In the genomic region with DNA sequence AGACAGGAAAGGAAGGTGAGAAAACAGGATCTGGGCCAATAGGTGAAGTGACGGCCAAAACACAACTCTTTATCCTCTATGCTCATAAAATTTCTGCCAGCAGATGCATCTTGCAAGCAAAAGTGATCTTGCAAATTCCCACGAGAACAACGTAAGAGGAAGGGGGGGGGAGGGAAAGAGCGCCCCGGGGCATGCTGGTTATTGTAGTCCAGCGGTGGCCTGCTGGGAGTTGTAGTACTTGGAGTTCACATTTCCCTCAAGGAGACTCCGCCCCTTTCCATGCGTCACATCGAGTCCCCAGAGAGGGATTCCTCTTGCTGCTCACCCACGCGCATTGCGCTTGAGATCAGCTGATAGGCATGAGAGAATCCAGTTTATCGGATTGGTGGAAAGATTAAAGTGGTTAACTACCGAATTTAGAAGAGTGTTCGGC, we compare ENCODE assay signal across 7 mouse cellular contexts. TPM values are rescaled to one million over a fixed set of nuclear protein-coding genes. Genes with fewer than 3 reads are reported as not detected.
DNase-seq lines count a peak whose midpoint lies in the region; ATAC-seq lines count a peak whose summit lies in the region.

No protein-coding gene starts in this region.

- no peaks in the 10 kb centered on the region for H3K9me3 ChIP-seq in intestine, embryonic 16.5 days (ENCODE audit: control insufficient read depth, low read length)
- no peaks in the 10 kb centered on the region for H3K9me3 ChIP-seq in midbrain, embryonic 11.5 days (ENCODE audit: control insufficient read depth, low read length)

- DNase-seq in adrenal gland, adult 8-10 months = peak; percentile 96
- peak; percentile 98 for DNase-seq in embryo, embryonic 9.5 days (ENCODE audit: extremely low spot score)
- DNase-seq in gastrocnemius, postnatal 4 days (ENCODE audit: low spot score in 2 of 2) = peak; percentile 78 to 94
- peak; percentile 93 to 94 for DNase-seq in left cerebral cortex, postnatal 36 days (ENCODE audit: low spot score in 2 of 2)
- peak; percentile 100 for DNase-seq in midbrain, embryonic 11.5 days (ENCODE audit: low spot score, missing footprints)
- peak; percentile 99 for DNase-seq in skeletal muscle tissue, adult 2 months (ENCODE audit: low read depth, low spot score)

- peak; percentile 65 for ATAC-seq in intestine, embryonic 16.5 days
- peak; percentile 75 for ATAC-seq in midbrain, embryonic 11.5 days (ENCODE audit: low FRiP score)

- peak overlapping the region; percentile 43 for H3K9ac ChIP-seq in intestine, embryonic 16.5 days (ENCODE audit: low read depth, low read length)
- peak overlapping the region; percentile 46; the same call in 1 of the 2 replicates for H3K9ac ChIP-seq in midbrain, embryonic 11.5 days (ENCODE audit: low read length)

- H3K27me3 ChIP-seq in intestine, embryonic 16.5 days (replicated peaks; ENCODE audit: control insufficient read depth, insufficient read depth, low read length) = no peaks in the 10 kb centered on the region
- H3K27me3 ChIP-seq in midbrain, embryonic 11.5 days (ENCODE audit: control insufficient read depth, insufficient read depth, low read length) = no peaks in the 10 kb centered on the region

- H3K4me1 ChIP-seq in intestine, embryonic 16.5 days (ENCODE audit: control insufficient read depth, insufficient read depth, low read length) = peaks cover 34% of the 10 kb centered on the region
- H3K4me1 ChIP-seq in midbrain, embryonic 11.5 days (ENCODE audit: control insufficient read depth, insufficient read depth, low read length) = peaks cover 23% of the 10 kb centered on the region

- peak overlapping the region; percentile 67 for H3K27ac ChIP-seq in intestine, embryonic 16.5 days (ENCODE audit: low read length)
- no peak overlapping the region for H3K27ac ChIP-seq in midbrain, embryonic 11.5 days (ENCODE audit: low read depth, low read length)

- no peaks in the 10 kb centered on the region for H3K36me3 ChIP-seq in intestine, embryonic 16.5 days (ENCODE audit: control insufficient read depth, insufficient read depth, low read length)
- H3K36me3 ChIP-seq in midbrain, embryonic 11.5 days (ENCODE audit: control insufficient read depth, insufficient read depth, low read length) = no peaks in the 10 kb centered on the region

- H3K4me2 ChIP-seq in intestine, embryonic 16.5 days (ENCODE audit: low read depth, low read length) = peak overlapping the region; percentile 65
- peak overlapping the region; percentile 38 for H3K4me2 ChIP-seq in midbrain, embryonic 11.5 days

- H3K4me3 ChIP-seq in intestine, embryonic 16.5 days (ENCODE audit: low read length) = peak overlapping the region; percentile 40
- H3K4me3 ChIP-seq in midbrain, embryonic 11.5 days (ENCODE audit: low read depth, low read length) = peak overlapping the region; percentile 7; the same call in 1 of the 2 replicates

- intact Hi-C loops in left cerebral cortex, postnatal 36 days (cut with DNase I) = no loop called here

- WGBS in intestine, embryonic 16.5 days = under 1% methylated on average over 15 of the region's 15 CpGs
- 0% methylated on average over 15 of the region's 15 CpGs for WGBS in midbrain, embryonic 11.5 days

RNA-seq across cellular contexts. Expression of a gene that starts 2.5 kb away (rescaled TPM):
- total RNA-seq in adrenal gland, adult 8-10 months (2022) = 100 to 1,000 TPM; 175 to 197 (median 191) TPM
- total RNA-seq in gastrocnemius, postnatal 4 days (2021) = 100 to 1,000 TPM; 183 to 193 TPM
- 273 and 293 TPM in 2 replicates for polyA plus RNA-seq in intestine, embryonic 16.5 days (2015; fragmentation: Nextera tagmentation; extraction: Ambion mirVana)
- total RNA-seq in left cerebral cortex, postnatal 36 days (2021) = 100 to 1,000 TPM; 246 to 259 TPM
- polyA plus RNA-seq in midbrain, embryonic 11.5 days (2014; fragmentation: Nextera tagmentation; extraction: Ambion mirVana) = 252 and 273 TPM in 2 replicates

RNA-seq across cellular contexts. Expression of a gene that starts 26.9 kb away (rescaled TPM):
- total RNA-seq in adrenal gland, adult 8-10 months (2022) = 10 to 100 TPM; 19.9 to 23.9 (median 22.1) TPM
- total RNA-seq in gastrocnemius, postnatal 4 days (2021) = 10 to 100 TPM; 20.3 to 22.9 TPM
- 2.0 and 3.2 TPM in 2 replicates for polyA plus RNA-seq in intestine, embryonic 16.5 days (2015; fragmentation: Nextera tagmentation; extraction: Ambion mirVana)
- total RNA-seq in left cerebral cortex, postnatal 36 days (2021) = 10 to 100 TPM; 42.3 to 46.8 TPM
- 5.8 and 5.9 TPM in 2 replicates for polyA plus RNA-seq in midbrain, embryonic 11.5 days (2014; fragmentation: Nextera tagmentation; extraction: Ambion mirVana)

RNA-seq across cellular contexts. Expression of a gene that starts 54.4 kb away (rescaled TPM):
- 100 to 1,000 TPM in 3 of 4 experiments, 10 to 100 TPM in 1; 91.8 to 623 (median 239) TPM for total RNA-seq in adrenal gland, adult 8-10 months (2022)
- total RNA-seq in gastrocnemius, postnatal 4 days (2021) = 10 to 100 TPM; 25.7 to 35.7 TPM
- polyA plus RNA-seq in intestine, embryonic 16.5 days (2015; fragmentation: Nextera tagmentation; extraction: Ambion mirVana) = 0.65 and 0.93 TPM in 2 replicates
- total RNA-seq in left cerebral cortex, postnatal 36 days (2021) = 10 to 100 TPM; 12.9 to 18.8 TPM
- polyA plus RNA-seq in midbrain, embryonic 11.5 days (2014; fragmentation: Nextera tagmentation; extraction: Ambion mirVana) = 2.3 and 2.5 TPM in 2 replicates

RNA-seq across cellular contexts. Expression of a gene that starts 55.3 kb away (rescaled TPM):
- 10 to 100 TPM; 25.5 to 32.1 (median 28.5) TPM for total RNA-seq in adrenal gland, adult 8-10 months (2022)
- total RNA-seq in gastrocnemius, postnatal 4 days (2021) = 10 to 100 TPM; 27.4 to 28.0 TPM
- polyA plus RNA-seq in intestine, embryonic 16.5 days (2015; fragmentation: Nextera tagmentation; extraction: Ambion mirVana) = 28.6 and 33.7 TPM in 2 replicates
- 10 to 100 TPM; 45.2 to 48.3 TPM for total RNA-seq in left cerebral cortex, postnatal 36 days (2021)
- 25.1 and 31.5 TPM in 2 replicates for polyA plus RNA-seq in midbrain, embryonic 11.5 days (2014; fragmentation: Nextera tagmentation; extraction: Ambion mirVana)
